Mouse (Mus musculus) monocyte, adult 2 months (primary cell): ENCODE measurements around the gene Gabrg2.

Experiments used
- DNase-seq, 2 experiments: peaks; one replicate each; pipeline ENCODE4 v3.0.0; 2022; ENCODE audit warnings: low spot score in 2 of 2, low read depth in 1 of 2

Gene Gabrg2

GRCm38 (mm10) chr11:42000190-42001098 is at the start of gene Gabrg2:
Gabrg2 (minus strand) TSS chr11:42000857.
- DNase-seq, result no peak

- DNase-seq, result no peak
Observed at GRCm38 (mm10) chr11:42048201-42048600, 47.5 kb upstream of the Gabrg2 start.

- DNase-seq, result no peak
Observed at GRCm38 (mm10) chr11:41999468-41999881, 1.2 kb downstream of the Gabrg2 start.

- no peak for DNase-seq
Observed at GRCm38 (mm10) chr11:41980152-41980551, 20.5 kb downstream of the Gabrg2 start.

GRCm38 (mm10) chr11:41968595-41968994 is 32.1 kb downstream of the Gabrg2 start:
- no peak for DNase-seq

GRCm38 (mm10) chr11:41962706-41963105 is 38.0 kb downstream of the Gabrg2 start:
- DNase-seq, result no peak

- DNase-seq, result no peak
Observed at GRCm38 (mm10) chr11:41953550-41953949, 47.1 kb downstream of the Gabrg2 start.

GRCm38 (mm10) chr11:41951898-41952297 is 48.8 kb downstream of the Gabrg2 start:
- DNase-seq, result no peak

GRCm38 (mm10) chr11:41945471-41945870 is 55.2 kb downstream of the Gabrg2 start:
- DNase-seq, result no peak

GRCm38 (mm10) chr11:41937979-41938378 is 62.7 kb downstream of the Gabrg2 start:
- no peak for DNase-seq

GRCm38 (mm10) chr11:41918864-41919263 is 81.8 kb downstream of the Gabrg2 start:
- DNase-seq, result no peak

- no peak for DNase-seq
Observed at GRCm38 (mm10) chr11:41914066-41914465, 86.6 kb downstream of the Gabrg2 start.

GRCm38 (mm10) chr11:41903661-41904060 is 97.0 kb downstream of the Gabrg2 start:
- no peak for DNase-seq
